Mouse (Mus musculus): ENCODE data around the gene Olfr808.

Olfr808 gene

GRCm38 (mm10) chr10:129765182-129765581 lies at the start of gene Olfr808:
Olfr808 (plus strand) TSS chr10:129765482.
- no peak for DNase-seq

GRCm38 (mm10) chr10:129729275-129729674 lies 36.0 kb upstream of the Olfr808 start, which contains the start of gene Olfr805:
Olfr805 (minus strand) TSS chr10:129729375.
- no peak for DNase-seq

GRCm38 (mm10) chr10:129741821-129742220 lies 23.5 kb upstream of the Olfr808 start, which contains the start of gene Olfr806:
Olfr806 (minus strand) TSS chr10:129741921.
- no peak for DNase-seq

GRCm38 (mm10) chr10:129757693-129758092 lies 7.6 kb upstream of the Olfr808 start, which contains the start of gene Olfr807:
Olfr807 (minus strand) TSS chr10:129757793.
- no peak for DNase-seq

GRCm38 (mm10) chr10:129774338-129774737 lies 9.1 kb downstream of the Olfr808 start, which contains the start of gene Olfr809:
Olfr809 (plus strand) TSS chr10:129774638.
- no peak for DNase-seq

GRCm38 (mm10) chr10:129778123-129778522 lies 12.8 kb downstream of the Olfr808 start:
- no peak for DNase-seq

GRCm38 (mm10) chr10:129794817-129795216 lies 29.5 kb downstream of the Olfr808 start, which contains the start of gene Olfr810:
Olfr810 (minus strand) TSS chr10:129794917.
- DNase-seq = no peak

- no peak for DNase-seq
Observed at GRCm38 (mm10) chr10:129804296-129804695, 39.0 kb downstream of the Olfr808 start, which contains the start of gene Olfr811. Olfr811 (minus strand) TSS chr10:129804396.

Measured in kidney, adult 11 months (tissue).